Mouse (Mus musculus) limb, embryonic 14.5 days (tissue): ENCODE data around the gene Pdzd4. TPM values are rescaled to one million over a fixed set of nuclear protein-coding genes. Genes with fewer than 3 reads are reported as not detected.

Experiments
- ATAC-seq: fragments of 200-750 bp; cut with Nextera tagmentation; 2 replicates; pipeline ENCODE4 v1.8.0; 2017; ENCODE audit warnings: low read depth, moderate number of reproducible peaks, moderate TSS enrichment; ENCODE audit not compliant: low FRiP score
- DNase-seq: peaks from one replicate; pipeline ENCODE4 v3.0.0-alpha.2; 2015; ENCODE audit warnings: low spot score
- H3K27ac ChIP-seq: fragments of 300-500 bp; sonication (generic); replicated peaks from 2 replicates; pipeline ENCODE4 v1.5.1; 2014; ENCODE audit warnings: low read depth, mild to moderate bottlenecking, low read length, moderate library complexity, mixed read lengths
- H3K27me3 ChIP-seq: fragments of 300-500 bp; sonication (generic); 2 replicates; pipeline ENCODE4 v1.6.1; 2014; ENCODE audit warnings: low read length, mixed read lengths; ENCODE audit not compliant: control insufficient read depth, insufficient read depth
- H3K36me3 ChIP-seq: fragments of 300-500 bp; sonication (generic); 2 replicates; pipeline ENCODE4 v1.6.1; 2014; ENCODE audit warnings: mild to moderate bottlenecking, low read length, moderate library complexity, mixed read lengths; ENCODE audit not compliant: control insufficient read depth, insufficient read depth
- H3K4me1 ChIP-seq: fragments of 300-500 bp; sonication (generic); 2 replicates; pipeline ENCODE4 v1.6.1; 2014; ENCODE audit warnings: antibody characterized with exemption, low read length, mixed read lengths; ENCODE audit not compliant: control insufficient read depth, insufficient read depth
- H3K4me2 ChIP-seq: fragments of 300-500 bp; sonication (generic); replicated peaks from 2 replicates; pipeline ENCODE4 v1.6.1; 2014; ENCODE audit warnings: low read depth, mild to moderate bottlenecking, low read length, moderate library complexity; ENCODE audit not compliant: severe bottlenecking
- H3K4me3 ChIP-seq: fragments of 300-500 bp; sonication (generic); replicated peaks from 2 replicates; pipeline ENCODE4 v1.5.1; 2014; ENCODE audit warnings: low read length
- H3K9ac ChIP-seq: fragments of 300-500 bp; sonication (generic); 2 replicates; pipeline ENCODE4 v1.6.1; 2014; ENCODE audit warnings: mild to moderate bottlenecking, low read depth, low read length, moderate library complexity; ENCODE audit not compliant: severe bottlenecking
- H3K9me3 ChIP-seq: fragments of 300-500 bp; sonication (generic); 2 replicates; pipeline ENCODE4 v1.6.1; 2016; ENCODE audit warnings: low read length; ENCODE audit not compliant: control insufficient read depth
- POLR2A ChIP-seq: fragments of 200-500 bp; IDR thresholded peaks from 2 replicates; pipeline ENCODE4 v1.8.0; 2012; ENCODE audit warnings: inconsistent platforms, mild to moderate bottlenecking, moderate library complexity, borderline replicate concordance; ENCODE audit not compliant: insufficient read depth, insufficient read length; ENCODE audit errors: extremely low read depth
- WGBS: fragments of 180-500 bp; shearing (Covaris S2); extraction: QIAGEN DNeasy Blood & Tissue Kit; methylation state at CpG from one replicate; pipeline ENCODE4 v1.1.7; 2014; 5-methylcytosine and 5-hydroxymethylcytosine counted together
- polyA plus RNA-seq, 2 experiments: library from polyadenylated mRNA; depleted of rRNA in 1 of 2; stranded (reverse) in 1 of 2; unstranded in 1 of 2; fragments of >200 nt; fragmentation: Nextera tagmentation in 1 of 2; extraction: Ambion mirVana in 1 of 2; gene quantifications; 2 replicates each; pipeline versions ENCODE4 v1.2.1 to v1.2.3; 2012 to 2014

Pdzd4 gene
- 20.9 and 22.0 TPM in 2 replicates for polyA plus RNA-seq (2012; rRNA removed)
- 1.4 and 1.5 TPM in 2 replicates for polyA plus RNA-seq (2014; fragmentation: Nextera tagmentation; extraction: Ambion mirVana)

GRCm38 (mm10) chrX:73824185-73825151 lies at the start of gene Pdzd4:
Pdzd4 (minus strand) TSS chrX:73824969.
- Histone ChIP-seq H3K4me3 (peak within 1 kb of the TSS; percentile 58), H3K36me3 (no peaks in the 10 kb centered on the region), H3K9ac (peak within 1 kb of the TSS; percentile 70), H3K4me1 (0 out of 2 replicates have a peak, but pooled peaks cover 3% of the 10 kb centered on the region), H3K27me3 (0 out of 2 replicates have a peak, but pooled peaks cover 4% of the 10 kb centered on the region), H3K9me3 (no peaks in the 10 kb centered on the region), H3K4me2 (peak within 1 kb of the TSS; percentile 51), H3K27ac (no peak within 1 kb of the TSS; the same call in 1 of the 2 replicates)
- ATAC-seq (peak; percentile 86), DNase-seq (peak; percentile 58)
- TF ChIP-seq POLR2A: 0 out of 2 replicates have a peak, but pooled peaks have one; percentile 21
- 18% methylated on average over 51 of the region's 84 CpGs for WGBS

GRCm38 (mm10) chrX:73871956-73872355 lies 47.2 kb upstream of the Pdzd4 start:
- TF ChIP-seq POLR2A: no peak
- Histone ChIP-seq H3K9ac (no peak overlapping the region), H3K36me3 (no peaks in the 10 kb centered on the region), H3K9me3 (no peaks in the 10 kb centered on the region), H3K4me2 (no peak overlapping the region), H3K27ac (no peak overlapping the region), H3K27me3 (no peaks in the 10 kb centered on the region), H3K4me1 (no peaks in the 10 kb centered on the region), H3K4me3 (no peak overlapping the region)
- DNase-seq (no peak), ATAC-seq (no peak)
- WGBS: 38% methylated on average over 1 of the region's 1 CpGs

GRCm38 (mm10) chrX:73871474-73871873 lies 46.7 kb upstream of the Pdzd4 start:
- no peaks in the 10 kb centered on the region for H3K4me1 ChIP-seq
- H3K4me2 ChIP-seq: no peak overlapping the region
- no peaks in the 10 kb centered on the region for H3K36me3 ChIP-seq
- no peak for ATAC-seq
- no peaks in the 10 kb centered on the region for H3K27me3 ChIP-seq
- H3K9ac ChIP-seq: no peak overlapping the region
- no peak overlapping the region for H3K27ac ChIP-seq
- H3K4me3 ChIP-seq: no peak overlapping the region
- H3K9me3 ChIP-seq: no peaks in the 10 kb centered on the region
- no peak for DNase-seq
- TF ChIP-seq POLR2A: no peak

DNA sequence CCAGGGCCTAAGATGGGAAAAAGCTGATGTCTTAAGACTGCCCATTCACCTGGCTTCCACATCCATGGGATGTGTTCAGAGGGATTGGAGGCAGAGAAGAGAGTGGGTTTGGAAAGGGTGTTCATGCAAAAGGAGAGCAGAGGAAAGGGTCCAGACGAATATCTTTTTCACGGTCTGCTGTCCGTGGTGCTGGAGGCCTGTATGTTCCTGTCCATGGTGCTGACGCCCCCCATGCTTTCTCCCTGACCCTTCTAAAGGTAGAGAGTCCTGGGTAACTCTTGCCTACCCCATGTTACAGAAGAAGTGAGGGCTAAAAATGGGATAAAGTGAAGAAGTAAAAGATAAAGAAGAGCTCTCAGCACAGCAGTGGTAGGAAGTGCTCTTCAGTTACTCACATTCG lies 44.6 kb upstream of the Pdzd4 start:
- no peaks in the 10 kb centered on the region for H3K27me3 ChIP-seq
- 6% methylated on average over 5 of the region's 5 CpGs for WGBS
- no peaks in the 10 kb centered on the region for H3K9me3 ChIP-seq
- no peak overlapping the region for H3K4me3 ChIP-seq
- no peak overlapping the region for H3K9ac ChIP-seq
- no peak overlapping the region for H3K27ac ChIP-seq
- H3K36me3 ChIP-seq: no peaks in the 10 kb centered on the region
- no peak for ATAC-seq
- TF ChIP-seq POLR2A: no peak
- no peaks in the 10 kb centered on the region for H3K4me1 ChIP-seq
- DNase-seq: peak; percentile 13
- no peak overlapping the region for H3K4me2 ChIP-seq

- 57% methylated on average over 1 of the region's 1 CpGs for WGBS
- no peak for TF ChIP-seq POLR2A
- H3K27me3 ChIP-seq: no peaks in the 10 kb centered on the region
- H3K4me2 ChIP-seq: no peak overlapping the region
- no peaks in the 10 kb centered on the region for H3K36me3 ChIP-seq
- DNase-seq: no peak
- H3K9me3 ChIP-seq: no peaks in the 10 kb centered on the region
- H3K9ac ChIP-seq: no peak overlapping the region
- H3K4me1 ChIP-seq: no peaks in the 10 kb centered on the region
- H3K4me3 ChIP-seq: no peak overlapping the region
- no peak overlapping the region for H3K27ac ChIP-seq
- ATAC-seq: no peak
Observed at GRCm38 (mm10) chrX:73867852-73868251, 43.1 kb upstream of the Pdzd4 start.
